Mouse (Mus musculus): Measurements from ENCODE around the gene Cadm2. TPM values are rescaled to one million over a fixed set of nuclear protein-coding genes. Genes with fewer than 3 reads are reported as not detected.

The Cadm2 gene
- total and polyA plus RNA-seq, 2 experiments: under 0.01 to 0.02 TPM

DNA sequence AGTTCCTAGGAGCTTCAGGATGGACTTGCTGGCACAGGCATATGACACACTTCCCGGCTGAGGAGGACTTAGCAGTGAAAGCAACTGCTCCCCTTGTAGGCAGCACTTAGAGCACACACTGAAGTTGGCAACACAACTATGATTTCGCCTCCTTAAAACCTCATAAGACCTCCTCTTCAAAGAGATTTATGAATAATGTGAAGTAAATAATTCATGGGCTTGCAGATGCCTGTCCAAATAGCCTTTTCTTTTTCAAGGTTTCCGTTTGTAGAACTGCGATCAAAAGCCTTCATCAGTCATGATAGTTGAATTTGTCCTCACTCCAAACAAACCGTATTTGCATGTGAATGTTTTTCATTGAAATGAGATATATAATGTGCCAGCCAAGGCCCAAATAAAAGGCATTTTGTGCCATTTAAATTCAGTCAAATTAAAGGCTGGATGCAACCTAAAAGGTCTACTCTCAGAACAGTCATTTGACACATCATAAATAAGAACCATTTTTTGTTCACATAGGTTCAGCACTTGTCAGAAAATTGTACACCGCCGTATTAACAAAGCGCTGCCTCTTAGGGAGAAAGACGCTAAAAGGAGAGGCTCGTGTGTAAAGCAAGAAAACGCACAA, 651.1 kb downstream of the Cadm2 start:
- Histone ChIP-seq H3K4me3 (ENCODE audit: insufficient read depth, low read depth, low read length) (no peak overlapping the region), H3K27ac (replicated peaks; ENCODE audit: insufficient read depth, low read depth, low read length) (no peak overlapping the region), H3K9ac (ENCODE audit: low read depth, low read length) (no peak overlapping the region), H3K36me3 (ENCODE audit: control insufficient read depth, insufficient read depth, low read length) (no peaks in the 10 kb centered on the region), H3K79me2 (ENCODE audit: control insufficient read depth, insufficient read depth, low read length) (no peaks in the 10 kb centered on the region), H3K4me1 (ENCODE audit: control insufficient read depth, insufficient read depth, low read length) (no peaks in the 10 kb centered on the region), H3K27me3 (ENCODE audit: control insufficient read depth, insufficient read depth, low read length) (no peaks in the 10 kb centered on the region)
- no peak for TF ChIP-seq POLR2A (IDR thresholded peaks at IDR 0.05; ENCODE audit: extremely low read depth, insufficient read depth, low read length)
- no peak for TF ChIP-seq CTCF (IDR thresholded peaks at IDR 0.05; ENCODE audit: low read depth, low read length)
- DNase-seq (ENCODE audit: extremely low read depth, low read depth, low spot score): no peak
- 77% methylated on average over 11 of the region's 11 CpGs for WGBS

- H3K79me2 ChIP-seq (ENCODE audit: control insufficient read depth, insufficient read depth, low read length): no peaks in the 10 kb centered on the region
- H3K27ac ChIP-seq (replicated peaks; ENCODE audit: insufficient read depth, low read depth, low read length): no peak overlapping the region
- no peak for DNase-seq (ENCODE audit: extremely low read depth, low read depth, low spot score)
- no peaks in the 10 kb centered on the region for H3K27me3 ChIP-seq (ENCODE audit: control insufficient read depth, insufficient read depth, low read length)
- no peaks in the 10 kb centered on the region for H3K4me1 ChIP-seq (ENCODE audit: control insufficient read depth, insufficient read depth, low read length)
- H3K36me3 ChIP-seq (ENCODE audit: control insufficient read depth, insufficient read depth, low read length): no peaks in the 10 kb centered on the region
- H3K4me3 ChIP-seq (ENCODE audit: insufficient read depth, low read depth, low read length): no peak overlapping the region
- 76% methylated on average over 5 of the region's 5 CpGs for WGBS
- no peak overlapping the region for H3K9ac ChIP-seq (ENCODE audit: low read depth, low read length)
- TF ChIP-seq POLR2A (IDR thresholded peaks at IDR 0.05; ENCODE audit: extremely low read depth, insufficient read depth, low read length) (no peak), CTCF (IDR thresholded peaks at IDR 0.05; ENCODE audit: low read depth, low read length) (no peak)
Measured at GRCm38 (mm10) chr16:66968336-66968735, 652.4 kb downstream of the Cadm2 start.

GRCm38 (mm10) chr16:66967686-66968085, 653.0 kb downstream of the Cadm2 start:
- WGBS: 88% methylated on average over 8 of the region's 8 CpGs
- Histone ChIP-seq H3K36me3 (ENCODE audit: control insufficient read depth, insufficient read depth, low read length) (no peaks in the 10 kb centered on the region), H3K9ac (ENCODE audit: low read depth, low read length) (no peak overlapping the region), H3K27me3 (ENCODE audit: control insufficient read depth, insufficient read depth, low read length) (no peaks in the 10 kb centered on the region), H3K27ac (replicated peaks; ENCODE audit: insufficient read depth, low read depth, low read length) (no peak overlapping the region), H3K4me1 (ENCODE audit: control insufficient read depth, insufficient read depth, low read length) (no peaks in the 10 kb centered on the region), H3K4me3 (ENCODE audit: insufficient read depth, low read depth, low read length) (no peak overlapping the region), H3K79me2 (ENCODE audit: control insufficient read depth, insufficient read depth, low read length) (no peaks in the 10 kb centered on the region)
- no peak for DNase-seq (ENCODE audit: extremely low read depth, low read depth, low spot score)
- TF ChIP-seq CTCF (IDR thresholded peaks at IDR 0.05; ENCODE audit: low read depth, low read length): no peak
- TF ChIP-seq POLR2A (IDR thresholded peaks at IDR 0.05; ENCODE audit: extremely low read depth, insufficient read depth, low read length): no peak

- H3K27ac ChIP-seq (replicated peaks; ENCODE audit: insufficient read depth, low read depth, low read length): no peak overlapping the region
- WGBS: 69% methylated on average over 3 of the region's 3 CpGs
- DNase-seq (ENCODE audit: extremely low read depth, low read depth, low spot score): no peak
Measured at GRCm38 (mm10) chr16:66959146-66959545, 661.6 kb downstream of the Cadm2 start.

GRCm38 (mm10) chr16:66955876-66956275, 664.8 kb downstream of the Cadm2 start:
- Histone ChIP-seq H3K36me3 (ENCODE audit: control insufficient read depth, insufficient read depth, low read length) (no peaks in the 10 kb centered on the region), H3K27ac (replicated peaks; ENCODE audit: insufficient read depth, low read depth, low read length) (no peak overlapping the region), H3K4me1 (ENCODE audit: control insufficient read depth, insufficient read depth, low read length) (no peaks in the 10 kb centered on the region), H3K79me2 (ENCODE audit: control insufficient read depth, insufficient read depth, low read length) (no peaks in the 10 kb centered on the region), H3K27me3 (ENCODE audit: control insufficient read depth, insufficient read depth, low read length) (no peaks in the 10 kb centered on the region), H3K9ac (ENCODE audit: low read depth, low read length) (no peak overlapping the region), H3K4me3 (ENCODE audit: insufficient read depth, low read depth, low read length) (no peak overlapping the region)
- DNase-seq (ENCODE audit: extremely low read depth, low read depth, low spot score): no peak
- 74% methylated on average over 2 of the region's 2 CpGs for WGBS
- no peak for TF ChIP-seq POLR2A (IDR thresholded peaks at IDR 0.05; ENCODE audit: extremely low read depth, insufficient read depth, low read length)
- TF ChIP-seq CTCF (IDR thresholded peaks at IDR 0.05; ENCODE audit: low read depth, low read length): no peak

More at GRCm38 (mm10) chr16:66959146-66959545, 661.6 kb downstream of the Cadm2 start:
- H3K79me2 ChIP-seq (ENCODE audit: control insufficient read depth, insufficient read depth, low read length): no peaks in the 10 kb centered on the region
- TF ChIP-seq CTCF (IDR thresholded peaks at IDR 0.05; ENCODE audit: low read depth, low read length) (no peak), POLR2A (IDR thresholded peaks at IDR 0.05; ENCODE audit: extremely low read depth, insufficient read depth, low read length) (no peak)
- no peaks in the 10 kb centered on the region for H3K4me1 ChIP-seq (ENCODE audit: control insufficient read depth, insufficient read depth, low read length)
- no peaks in the 10 kb centered on the region for H3K27me3 ChIP-seq (ENCODE audit: control insufficient read depth, insufficient read depth, low read length)
- no peak overlapping the region for H3K9ac ChIP-seq (ENCODE audit: low read depth, low read length)
- no peaks in the 10 kb centered on the region for H3K36me3 ChIP-seq (ENCODE audit: control insufficient read depth, insufficient read depth, low read length)
- no peak overlapping the region for H3K4me3 ChIP-seq (ENCODE audit: insufficient read depth, low read depth, low read length)

- TF ChIP-seq CTCF (IDR thresholded peaks at IDR 0.05; ENCODE audit: low read depth, low read length) (no peak), POLR2A (IDR thresholded peaks at IDR 0.05; ENCODE audit: extremely low read depth, insufficient read depth, low read length) (no peak)
- no peaks in the 10 kb centered on the region for H3K4me1 ChIP-seq (ENCODE audit: control insufficient read depth, insufficient read depth, low read length)
- no peak for DNase-seq (ENCODE audit: extremely low read depth, low read depth, low spot score)
- H3K27me3 ChIP-seq (ENCODE audit: control insufficient read depth, insufficient read depth, low read length): no peaks in the 10 kb centered on the region
- H3K27ac ChIP-seq (replicated peaks; ENCODE audit: insufficient read depth, low read depth, low read length): no peak overlapping the region
- H3K9ac ChIP-seq (ENCODE audit: low read depth, low read length): no peak overlapping the region
- no peaks in the 10 kb centered on the region for H3K79me2 ChIP-seq (ENCODE audit: control insufficient read depth, insufficient read depth, low read length)
- 80% methylated on average over 6 of the region's 6 CpGs for WGBS
- H3K36me3 ChIP-seq (ENCODE audit: control insufficient read depth, insufficient read depth, low read length): no peaks in the 10 kb centered on the region
- no peak overlapping the region for H3K4me3 ChIP-seq (ENCODE audit: insufficient read depth, low read depth, low read length)
Measured at GRCm38 (mm10) chr16:66936332-66936731, 684.4 kb downstream of the Cadm2 start.
